Mouse (Mus musculus) hindbrain, postnatal 0 days (tissue): Measurements from ENCODE around the gene Ints1. TPM values are rescaled to one million over a fixed set of nuclear protein-coding genes. Genes with fewer than 3 reads are reported as not detected.

Experiments
- ATAC-seq: fragments of 200-750 bp; cut with Nextera tagmentation; 2 replicates; pipeline ENCODE4 v1.8.0; 2017; ENCODE audit warnings: mild to moderate bottlenecking, moderate TSS enrichment, moderate library complexity
- DNase-seq: peaks from one replicate; pipeline ENCODE4 v3.0.0-alpha.2; 2015; ENCODE audit warnings: low spot score
- H3K27ac ChIP-seq: fragments of 300-500 bp; sonication (generic); 2 replicates; pipeline ENCODE4 v1.5.1; 2014; ENCODE audit warnings: mild to moderate bottlenecking
- H3K27me3 ChIP-seq: fragments of 300-500 bp; sonication (generic); 2 replicates; pipeline ENCODE4 v1.6.1; 2014; ENCODE audit warnings: low read length, mixed read lengths; ENCODE audit not compliant: insufficient read depth
- H3K36me3 ChIP-seq: fragments of 300-500 bp; sonication (generic); 2 replicates; pipeline ENCODE4 v1.6.1; 2014; ENCODE audit warnings: low read length, mixed read lengths; ENCODE audit not compliant: insufficient read depth
- H3K4me1 ChIP-seq: fragments of 300-500 bp; sonication (generic); 2 replicates; pipeline ENCODE4 v1.6.1; 2014; ENCODE audit warnings: antibody characterized with exemption, low read length, mixed read lengths; ENCODE audit not compliant: insufficient read depth
- H3K4me2 ChIP-seq: fragments of 300-500 bp; sonication (generic); 2 replicates; pipeline ENCODE4 v1.6.1; 2014; ENCODE audit warnings: low read depth, mild to moderate bottlenecking, low read length, moderate library complexity, mixed read lengths
- H3K4me3 ChIP-seq: fragments of 300-500 bp; sonication (generic); 2 replicates; pipeline ENCODE4 v1.5.1; 2014; ENCODE audit warnings: low read length
- H3K9ac ChIP-seq: fragments of 300-500 bp; sonication (generic); replicated peaks from 2 replicates; pipeline ENCODE4 v1.6.1; 2014; ENCODE audit warnings: mild to moderate bottlenecking, low read length, moderate library complexity, mixed read lengths
- H3K9me3 ChIP-seq: fragments of 300-500 bp; sonication (generic); 2 replicates; pipeline ENCODE4 v1.6.1; 2016; ENCODE audit warnings: low read length, mixed read lengths
- CTCF ChIP-seq: IDR thresholded peaks from 2 replicates; pipeline ENCODE4 v1.5.1; 2016; ENCODE audit warnings: antibody characterized with exemption, control low read depth, low read depth
- WGBS: fragments of 180-500 bp; shearing (Covaris S2); extraction: QIAGEN DNeasy Blood & Tissue Kit; methylation state at CpG from one replicate; pipeline ENCODE4 v1.1.7; 2014; 5-methylcytosine and 5-hydroxymethylcytosine counted together
- polyA plus RNA-seq: library from polyadenylated mRNA; unstranded; fragments of >200 nt; fragmentation: Nextera tagmentation; extraction: Ambion mirVana; gene quantifications from 2 replicates; pipeline ENCODE4 v1.2.1, GENCODE M21; 2015
- total RNA-seq: library from RNA; depleted of rRNA; stranded (reverse); fragments of >200 nt; gene quantifications from 2 replicates; pipeline ENCODE4 v1.2.3, GENCODE M21; 2014

Ints1 gene
- total and polyA plus RNA-seq, 2 experiments from 2014 or later, result 23.2 to 158 TPM

DNA sequence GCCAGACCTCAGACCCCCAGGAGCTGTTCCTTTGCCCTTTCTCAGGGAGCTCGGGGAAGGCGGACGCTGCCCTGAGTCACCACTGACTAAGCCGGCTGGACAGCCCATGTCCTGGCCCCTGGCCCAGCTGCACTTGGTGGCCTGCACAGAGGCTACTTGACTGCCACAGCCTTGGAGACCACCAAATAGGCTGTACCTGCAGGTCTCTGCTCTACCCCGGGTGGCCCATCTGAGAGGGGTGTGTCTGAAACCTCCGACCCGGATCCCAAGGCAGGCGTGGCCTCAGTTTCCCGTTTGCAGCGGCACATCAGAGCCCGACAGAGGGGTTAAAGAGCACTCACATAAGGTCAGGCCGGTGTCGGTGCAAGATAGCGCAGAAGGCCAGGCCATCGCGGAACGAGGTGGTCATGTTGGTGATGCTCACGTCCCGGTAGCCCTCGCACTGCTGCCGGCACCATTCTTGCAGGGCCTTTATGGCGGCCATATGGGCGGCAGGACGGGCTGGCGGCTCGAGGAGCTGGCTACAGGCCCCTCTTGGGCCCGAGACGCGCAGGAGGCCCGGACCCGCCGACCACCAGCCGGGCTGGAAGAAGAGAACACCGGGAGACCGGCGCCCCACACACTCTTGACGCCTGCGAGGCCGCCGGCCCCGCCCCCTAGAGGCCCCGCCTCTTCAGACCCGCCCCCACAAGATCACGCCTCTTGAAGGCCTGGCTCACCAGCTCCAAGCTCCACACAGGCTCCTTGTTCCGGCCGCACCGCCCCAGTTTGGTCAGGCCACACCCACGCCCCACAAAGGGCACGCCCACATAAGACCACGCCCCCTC, 39.6 kb downstream of the Ints1 start, which contains the start of gene Micall2:
TSS of gene Micall2 (minus strand) at position 660 of the 827 bp plus-strand sequence.
- peaks cover 31% of the 10 kb centered on the region for H3K4me1 ChIP-seq
- peak; percentile 97 for ATAC-seq
- 5% methylated on average over 40 of the region's 50 CpGs for WGBS

GRCm38 (mm10) chr5:139734746-139735145, 40.7 kb downstream of the Ints1 start:
- Histone ChIP-seq H3K9me3 (no peaks in the 10 kb centered on the region), H3K4me3 (peak overlapping the region; percentile 54; the same call in 1 of the 2 replicates), H3K4me1 (peaks cover 37% of the 10 kb centered on the region), H3K36me3 (no peaks in the 10 kb centered on the region), H3K9ac (no peak overlapping the region), H3K27me3 (no peaks in the 10 kb centered on the region), H3K27ac (no peak overlapping the region), H3K4me2 (peak overlapping the region; percentile 94)
- no peak for ATAC-seq
- 75% methylated on average over 7 of the region's 7 CpGs for WGBS
- DNase-seq, result no peak
- TF ChIP-seq CTCF, result no peak

More for the DNA sequence above, 39.6 kb downstream of the Ints1 start, which contains the start of gene Micall2:
- Histone ChIP-seq H3K36me3 (no peaks in the 10 kb centered on the region), H3K4me2 (peak within 1 kb of the TSS; percentile 94), H3K9ac (peak within 1 kb of the TSS; percentile 63), H3K27ac (peak within 1 kb of the TSS; percentile 32; the same call in 1 of the 2 replicates), H3K27me3 (no peaks in the 10 kb centered on the region), H3K4me3 (peak within 1 kb of the TSS; percentile 54), H3K9me3 (no peaks in the 10 kb centered on the region)
- peak; percentile 95 for DNase-seq
- TF ChIP-seq CTCF, result no peak

DNA sequence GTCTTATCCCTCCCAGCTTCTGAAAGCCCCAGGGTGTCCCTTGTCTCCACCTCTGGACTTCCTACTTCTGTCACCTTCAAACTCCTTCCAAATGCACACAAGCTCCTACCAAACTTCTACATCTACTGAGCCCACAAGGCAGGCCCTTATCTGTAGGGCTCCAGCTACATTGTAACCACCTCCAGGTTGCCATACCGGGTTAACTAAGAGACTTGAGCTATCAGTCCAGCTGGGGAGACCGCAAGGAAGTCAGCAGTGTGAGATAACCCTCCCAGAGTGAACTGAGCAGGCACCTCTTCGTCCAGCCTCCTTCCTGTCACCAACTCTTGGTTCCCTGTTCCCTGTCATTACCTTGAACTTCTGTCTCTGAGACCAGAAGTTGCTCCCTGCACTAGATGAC, 41.5 kb downstream of the Ints1 start:
- no peak overlapping the region for H3K9ac ChIP-seq
- H3K9me3 ChIP-seq, result no peaks in the 10 kb centered on the region
- DNase-seq (no peak), ATAC-seq (no peak)
- H3K4me3 ChIP-seq, result no peak overlapping the region
- TF ChIP-seq CTCF, result no peak
- H3K36me3 ChIP-seq, result no peaks in the 10 kb centered on the region
- peaks cover 37% of the 10 kb centered on the region for H3K4me1 ChIP-seq
- no peak overlapping the region for H3K27ac ChIP-seq
- WGBS, result 78% methylated on average over 3 of the region's 3 CpGs
- 0 out of 2 replicates have a peak overlapping the region, but pooled peaks have one; percentile 7 for H3K4me2 ChIP-seq
- no peaks in the 10 kb centered on the region for H3K27me3 ChIP-seq

GRCm38 (mm10) chr5:139732634-139733107, 42.8 kb downstream of the Ints1 start:
- TF ChIP-seq CTCF, result no peak
- 67% methylated on average over 11 of the region's 11 CpGs for WGBS
- no peaks in the 10 kb centered on the region for H3K36me3 ChIP-seq
- H3K4me2 ChIP-seq, result no peak overlapping the region
- H3K27me3 ChIP-seq, result no peaks in the 10 kb centered on the region
- H3K9ac ChIP-seq, result no peak overlapping the region
- no peak overlapping the region for H3K27ac ChIP-seq
- H3K4me1 ChIP-seq, result peaks cover 37% of the 10 kb centered on the region
- no peak overlapping the region for H3K4me3 ChIP-seq
- DNase-seq (no peak), ATAC-seq (no peak)
- H3K9me3 ChIP-seq, result no peaks in the 10 kb centered on the region

GRCm38 (mm10) chr5:139730712-139731486, 44.6 kb downstream of the Ints1 start:
- Histone ChIP-seq H3K4me2 (0 out of 2 replicates have a peak overlapping the region, but pooled peaks have one; percentile 3), H3K27me3 (no peaks in the 10 kb centered on the region), H3K9me3 (no peaks in the 10 kb centered on the region), H3K9ac (peak overlapping the region; percentile 13; the same call in 1 of the 2 replicates), H3K27ac (peak overlapping the region; percentile 78), H3K4me1 (peaks cover 37% of the 10 kb centered on the region), H3K36me3 (no peaks in the 10 kb centered on the region), H3K4me3 (no peak overlapping the region)
- DNase-seq (peak; percentile 53), ATAC-seq (peak; percentile 72)
- TF ChIP-seq CTCF, result no peak
- WGBS, result 39% methylated on average over 8 of the region's 8 CpGs

DNA sequence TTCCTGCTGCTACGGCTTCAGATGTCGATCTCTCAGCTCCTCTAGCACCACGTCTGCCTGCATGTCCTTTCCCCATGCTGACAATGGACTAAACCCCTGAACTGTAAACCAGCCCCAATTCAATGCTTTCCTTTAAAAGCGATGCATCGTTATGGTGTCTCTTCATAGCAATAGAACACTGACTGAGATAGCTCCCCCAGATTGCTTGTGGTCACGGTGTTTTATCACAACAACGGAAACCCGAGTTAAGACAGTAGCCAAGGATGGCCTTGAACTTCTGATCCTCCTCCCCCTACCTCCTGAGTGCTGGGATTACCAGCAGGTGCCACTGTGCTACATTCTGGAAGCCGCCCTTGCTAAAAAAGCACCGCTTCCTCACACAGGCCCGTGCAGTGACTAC, 48.2 kb downstream of the Ints1 start:
- H3K4me3 ChIP-seq, result no peak overlapping the region
- H3K27me3 ChIP-seq, result no peaks in the 10 kb centered on the region
- no peak for DNase-seq
- no peak for TF ChIP-seq CTCF
- no peaks in the 10 kb centered on the region for H3K9me3 ChIP-seq
- H3K9ac ChIP-seq, result no peak overlapping the region
- H3K27ac ChIP-seq, result no peak overlapping the region
- peaks cover 13% of the 10 kb centered on the region for H3K4me1 ChIP-seq
- WGBS, result 84% methylated on average over 11 of the region's 11 CpGs
- H3K4me2 ChIP-seq, result no peak overlapping the region
- no peaks in the 10 kb centered on the region for H3K36me3 ChIP-seq
- no peak for ATAC-seq
